20 mouse cellular contexts compared by ENCODE assay signal in genomic region chr17:50635961-50636585, GRCm38 (mm10).
A peak's percentile ranks its signal among the peaks of the same experiment; 100 is the strongest.
DNase-seq lines count a peak whose midpoint lies in the region; ATAC-seq and TF ChIP-seq lines count a peak whose summit lies in the region.
"Had no signal": no experiment of that assay in that cellular context is flagged by ENCODE, and none has a peak within 500 bp of the region (broad histone marks: within the 10 kb centered on the region; RNA-seq: fewer than 3 reads in every experiment).

No protein-coding gene starts in this region.

- peaks cover 22% of the 10 kb centered on the region; the same call in 1 of the 2 replicates for H3K4me1 ChIP-seq in small intestine, adult 2 months (ENCODE audit: control insufficient read depth, insufficient read depth, insufficient read length, low read length)
- H3K4me1 ChIP-seq: embryonic facial prominence, embryonic 13.5 days; hindbrain, embryonic 12.5 days had no signal

- WGBS in small intestine, adult 2 months: 30% methylated on average over 8 of the region's 8 CpGs

- DNase-seq in layer of hippocampus, adult 2 months (ENCODE audit: low spot score in 2 of 2): no peak
- DNase-seq in layer of hippocampus, postnatal 36 days: no peak
- DNase-seq in adrenal gland, postnatal 10 days: peak; percentile 44
- no peak for DNase-seq in urinary bladder, postnatal 14 days (ENCODE audit: low spot score)
- DNase-seq: cerebellum, adult 9-11 months; cerebellum, postnatal 36 days; gastrocnemius, postnatal 36 days; heart, adult 11 months; heart, postnatal 36 days; kidney, adult 11 months; kidney, adult 9 months had no signal

- peak overlapping the region; percentile 55; the same call in 1 of the 2 replicates for H3K27ac ChIP-seq in layer of hippocampus, adult 2 months
- H3K27ac ChIP-seq in small intestine, adult 2 months (ENCODE audit: insufficient read depth, low read depth, low read length): peak overlapping the region; percentile 52
- H3K27ac ChIP-seq: embryonic facial prominence, embryonic 13.5 days; gastrocnemius, adult 2 months; heart, embryonic 13.5 days; hindbrain, embryonic 12.5 days had no signal

- H3K27me3 ChIP-seq in small intestine, adult 2 months (ENCODE audit: control insufficient read depth, insufficient read depth, low read length): no peaks in the 10 kb centered on the region
- H3K27me3 ChIP-seq: embryonic facial prominence, embryonic 13.5 days; heart, embryonic 13.5 days; hindbrain, embryonic 12.5 days had no signal

- no peak for TF ChIP-seq CTCF in layer of hippocampus, adult 2 months (conservative IDR thresholded peaks at IDR 0.05)
- no peak for TF ChIP-seq CTCF in small intestine, adult 2 months (IDR thresholded peaks at IDR 0.05; ENCODE audit: extremely low read depth, insufficient read length, insufficient replicate concordance, low read depth, low read length)

- no peak overlapping the region for H3K4me3 ChIP-seq in layer of hippocampus, adult 2 months
- no peak overlapping the region for H3K4me3 ChIP-seq in small intestine, adult 2 months (ENCODE audit: low read depth, low read length)
- H3K4me3 ChIP-seq: embryonic facial prominence, embryonic 13.5 days; gastrocnemius, adult 2 months; heart, embryonic 13.5 days; hindbrain, embryonic 12.5 days had no signal

- peaks cover 5% of the 10 kb centered on the region for H3K36me3 ChIP-seq in small intestine, adult 2 months (ENCODE audit: control insufficient read depth, insufficient read depth, low read length)
- H3K36me3 ChIP-seq: embryonic facial prominence, embryonic 13.5 days; heart, embryonic 13.5 days; hindbrain, embryonic 12.5 days had no signal

- no peak for TF ChIP-seq POLR2A in small intestine, adult 2 months (IDR thresholded peaks at IDR 0.05; ENCODE audit: low read depth, low read length)

- peak; percentile 35 for ATAC-seq in inflammation-experienced regulatory T-cells, adult 6 months
- no peak for ATAC-seq in megakaryocyte progenitor cell, adult 5-6 weeks (replicated peaks; ENCODE audit: poor library complexity)
- ATAC-seq: forebrain, embryonic 14.5 days; hindbrain, embryonic 16.5 days had no signal
